Comparison of ENCODE assay signal across 29 mouse cellular contexts in the genomic region with DNA sequence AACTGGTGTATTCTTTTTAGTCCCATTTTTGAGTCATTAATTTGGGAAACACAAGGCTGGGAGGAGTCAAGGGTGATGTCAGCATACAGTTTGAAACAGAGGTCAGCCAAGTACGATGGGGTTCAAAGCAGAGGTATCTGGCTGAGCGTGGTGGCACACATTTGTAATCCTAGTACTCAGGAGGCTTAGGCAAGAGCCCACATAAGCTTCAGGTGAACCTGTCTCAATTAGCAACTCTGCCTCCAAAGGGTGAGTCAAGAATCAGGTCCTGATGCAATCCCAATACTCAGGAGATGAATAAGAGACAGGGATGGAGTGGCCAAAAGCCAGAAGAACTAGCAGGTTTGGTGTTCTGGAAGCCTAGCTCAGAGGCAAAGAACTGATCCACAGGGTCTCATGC. TPM values are rescaled to one million over a fixed set of nuclear protein-coding genes. Genes with fewer than 3 reads are reported as not detected.
"Had no signal": no experiment of that assay in that cellular context is flagged by ENCODE, and none has a peak within 500 bp of the region (broad histone marks: within the 10 kb centered on the region; RNA-seq: fewer than 3 reads in every experiment).

No protein-coding gene starts in this region.

- H3K36me3 ChIP-seq: heart, embryonic 13.5 days; hindbrain, embryonic 10.5 days; hindbrain, embryonic 12.5 days; hindbrain, embryonic 15.5 days; intestine, embryonic 15.5 days; kidney, embryonic 15.5 days; limb, embryonic 10.5 days; limb, embryonic 12.5 days had no signal

- H3K4me3 ChIP-seq: heart, adult 2 months; heart, embryonic 13.5 days; heart, embryonic 15.5 days; hindbrain, embryonic 10.5 days; hindbrain, embryonic 12.5 days; hindbrain, embryonic 15.5 days; intestine, embryonic 15.5 days; kidney, embryonic 15.5 days; limb, embryonic 10.5 days; limb, embryonic 12.5 days; liver, embryonic 12.5 days had no signal

- H3K27ac ChIP-seq: heart, adult 2 months; heart, embryonic 13.5 days; heart, embryonic 15.5 days; hindbrain, embryonic 10.5 days; hindbrain, embryonic 12.5 days; hindbrain, embryonic 15.5 days; intestine, embryonic 15.5 days; kidney, embryonic 15.5 days; kidney, postnatal 0 days; limb, embryonic 10.5 days; limb, embryonic 12.5 days; liver, embryonic 12.5 days; liver, embryonic 14.5 days had no signal

- DNase-seq: gastrocnemius, postnatal 14 days; gastrocnemius, postnatal 36 days; heart, adult 2 months; heart, postnatal 14 days; heart, postnatal 4 days; kidney, adult 18-20 months; kidney, adult 8-10 months; kidney, postnatal 14 days; kidney, postnatal 36 days; layer of hippocampus, adult 9-11 months; layer of hippocampus, postnatal 36 days; liver had no signal

- H3K4me1 ChIP-seq: heart, embryonic 13.5 days; heart, embryonic 15.5 days; hindbrain, embryonic 10.5 days; hindbrain, embryonic 12.5 days; intestine, embryonic 15.5 days; kidney, embryonic 15.5 days; limb, embryonic 10.5 days; limb, embryonic 12.5 days; liver, embryonic 12.5 days had no signal

- H3K27me3 ChIP-seq: heart, embryonic 15.5 days; hindbrain, embryonic 12.5 days; hindbrain, embryonic 15.5 days; intestine, embryonic 15.5 days; kidney, embryonic 15.5 days; limb, embryonic 12.5 days; liver, embryonic 12.5 days had no signal

- H3K9ac ChIP-seq: heart, embryonic 13.5 days; heart, embryonic 15.5 days; hindbrain, embryonic 12.5 days; hindbrain, embryonic 15.5 days; intestine, embryonic 15.5 days; kidney, embryonic 15.5 days; limb, embryonic 12.5 days; liver, embryonic 12.5 days; liver, embryonic 14.5 days had no signal

- H3K9me3 ChIP-seq: heart, embryonic 13.5 days; heart, embryonic 15.5 days; hindbrain, embryonic 10.5 days; hindbrain, embryonic 12.5 days; hindbrain, embryonic 15.5 days; intestine, embryonic 15.5 days; kidney, embryonic 15.5 days; limb, embryonic 10.5 days; limb, embryonic 12.5 days; liver, embryonic 12.5 days had no signal

- H3K4me2 ChIP-seq: heart, embryonic 11.5 days; heart, embryonic 13.5 days; heart, embryonic 15.5 days; hindbrain, embryonic 12.5 days; hindbrain, embryonic 15.5 days; intestine, embryonic 15.5 days; kidney, embryonic 15.5 days; limb, embryonic 12.5 days; liver, embryonic 12.5 days had no signal

- ATAC-seq: inflammation-experienced regulatory T-cells, adult 6 months; intestine, embryonic 15.5 days; intestine, postnatal 0 days; liver, embryonic 12.5 days had no signal

RNA-seq across cellular contexts. Expression of a gene that starts 7.8 kb away (rescaled TPM):
- total RNA-seq: granulocyte monocyte progenitor cell, adult 5-6 weeks had no signal
- polyA plus RNA-seq: hindbrain, embryonic 10.5 days; inflammation-experienced regulatory T-cells, adult 6 months; large intestine, adult 2 months; limb, embryonic 10.5 days had no signal

RNA-seq across cellular contexts. Expression of a gene that starts 46.5 kb away (rescaled TPM):
- polyA plus RNA-seq: heart, embryonic 11.5 days; heart, embryonic 13.5 days; heart, embryonic 15.5 days; hindbrain, embryonic 10.5 days had no signal
